Mouse (Mus musculus) yolk sac, embryonic 10.5 days (tissue): Measurements from ENCODE around the gene Rph3a.
"Not testable (repeated sequence)": the region's sequence is repeated elsewhere in the genome, so short reads cannot be mapped to it uniquely, and the experiment has no call there.

Experiments
- DNase-seq: peaks from one replicate; pipeline ENCODE4 v3.0.0-alpha.2; 2017; ENCODE audit warnings: low spot score

Rph3a gene

GRCm38 (mm10) chr5:120974522-120974921 lies 35.4 kb downstream of the Rph3a start:
- DNase-seq: no peak

DNA sequence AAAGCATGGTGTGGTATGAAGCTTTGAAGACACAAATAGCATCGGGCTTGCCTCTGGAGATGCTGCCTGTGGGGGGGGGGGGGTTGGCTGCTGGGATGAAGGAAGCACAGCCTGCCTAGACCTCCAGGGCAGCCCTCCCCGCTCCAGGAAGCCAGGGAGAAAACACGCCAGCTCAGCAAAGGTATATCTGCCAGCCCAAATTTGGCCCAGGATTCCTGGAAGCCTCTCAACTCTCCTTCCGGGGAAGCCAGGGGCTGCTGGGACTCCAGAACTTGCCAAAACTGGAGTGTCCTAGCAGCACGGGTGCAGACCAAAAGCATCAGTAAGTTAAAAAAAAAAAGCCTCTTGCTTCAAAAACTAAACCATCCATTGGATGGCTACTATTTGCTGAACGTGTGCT lies 37.6 kb downstream of the Rph3a start:
- DNase-seq: no peak

DNA sequence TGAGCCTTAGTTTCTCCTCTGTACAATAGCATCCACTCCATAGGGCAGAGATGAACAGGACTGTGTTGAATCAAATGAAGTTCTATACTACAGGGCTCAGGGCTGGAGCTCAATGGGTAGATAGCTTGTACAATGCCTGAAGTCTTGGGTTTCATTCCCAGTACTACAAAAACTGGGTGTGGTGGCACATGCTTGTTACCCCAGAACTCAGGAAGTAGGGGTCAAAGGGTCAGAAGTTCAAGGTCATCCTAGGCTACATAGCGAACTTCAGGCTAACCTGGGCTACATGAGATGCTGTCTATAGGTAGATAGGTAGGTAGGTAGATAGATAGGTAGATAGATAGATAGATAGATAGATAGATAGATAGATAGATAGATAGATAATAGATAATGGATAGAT lies 38.6 kb downstream of the Rph3a start:
- DNase-seq: no peak

DNA sequence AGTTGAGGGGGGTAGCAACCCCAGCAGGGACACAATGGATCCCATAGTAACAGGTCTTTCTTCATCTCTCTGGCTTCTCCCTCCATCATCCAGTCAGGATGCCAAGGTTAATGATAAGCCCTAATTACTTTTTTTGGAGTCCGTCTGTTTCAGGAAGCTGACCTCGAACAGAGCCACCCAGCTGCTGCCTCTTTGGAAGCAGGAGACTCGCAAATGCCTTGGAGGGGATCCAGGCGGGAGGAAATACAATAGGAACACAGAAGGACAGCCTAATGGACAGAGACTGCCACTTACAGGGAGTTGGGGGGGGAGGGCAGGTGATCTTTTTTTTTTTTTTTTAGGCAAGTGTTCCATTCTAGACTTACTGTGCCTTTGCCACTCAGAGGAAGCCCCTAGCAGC lies 40.2 kb downstream of the Rph3a start:
- no peak for DNase-seq

- no peak for DNase-seq
Observed at GRCm38 (mm10) chr5:120968799-120969198, 41.1 kb downstream of the Rph3a start.

GRCm38 (mm10) chr5:120968134-120968532 lies 41.8 kb downstream of the Rph3a start:
- DNase-seq: no peak

GRCm38 (mm10) chr5:120967355-120968133 lies 42.3 kb downstream of the Rph3a start:
- no peak for DNase-seq

DNA sequence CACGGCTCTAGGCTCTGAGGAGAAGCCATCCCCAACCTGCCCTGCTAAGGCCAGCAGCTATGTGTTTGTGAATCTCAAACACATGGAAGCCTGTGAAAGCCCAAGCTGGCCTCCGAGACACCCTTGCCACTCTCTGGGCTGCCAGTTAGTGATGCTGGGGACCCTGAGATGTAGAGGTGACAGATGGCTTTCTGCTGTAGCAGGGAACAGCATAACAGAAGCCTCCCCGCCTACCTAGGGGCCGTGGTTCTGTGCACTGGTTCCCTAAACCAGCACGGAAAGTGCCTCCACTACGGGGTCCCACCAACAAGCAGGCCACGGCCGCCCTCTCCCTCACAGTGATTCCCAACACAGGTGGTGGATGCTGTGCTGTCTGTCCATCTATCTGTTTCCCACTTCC lies 43.0 kb downstream of the Rph3a start:
- DNase-seq: no peak

DNA sequence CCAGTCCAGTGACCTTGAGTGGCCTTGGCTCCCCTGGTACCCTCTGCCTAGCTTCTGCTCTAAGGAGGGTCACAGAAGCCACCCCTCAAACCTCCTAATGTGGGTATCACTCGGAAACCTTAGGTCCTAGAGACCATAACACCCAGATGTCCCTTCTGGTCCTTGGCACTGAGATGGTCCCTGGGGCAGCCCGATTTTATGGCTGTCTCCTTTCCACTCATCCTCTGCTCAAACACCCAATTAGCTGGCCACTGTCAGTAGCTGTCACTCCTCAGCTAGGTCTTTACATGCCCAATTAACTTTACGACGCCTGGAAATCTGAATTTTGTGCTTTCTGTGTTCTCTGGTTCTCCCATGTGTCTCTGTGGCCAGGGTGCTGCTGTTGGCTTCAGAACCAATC lies 43.7 kb downstream of the Rph3a start:
- DNase-seq: no peak

DNA sequence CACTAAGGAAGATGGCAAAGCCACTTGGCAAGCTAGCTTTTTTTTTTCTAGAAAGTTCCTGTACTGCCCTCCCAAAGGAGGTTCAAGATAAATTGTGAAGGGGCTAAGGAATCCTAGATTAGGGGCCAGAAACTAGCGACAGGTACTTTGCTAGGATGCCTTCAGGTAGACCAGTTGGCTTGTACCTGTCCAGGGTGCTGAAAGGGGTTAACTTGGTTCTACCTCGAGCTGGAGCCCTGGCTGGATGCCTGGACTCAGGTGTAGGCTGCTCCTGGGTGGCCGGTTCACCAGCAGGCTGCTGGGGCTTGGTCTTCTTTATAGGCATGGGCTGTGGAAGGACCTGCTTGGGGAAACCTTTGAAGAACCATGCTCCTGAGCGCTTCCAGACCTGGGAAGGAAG lies 48.9 kb downstream of the Rph3a start:
- no peak for DNase-seq

DNA sequence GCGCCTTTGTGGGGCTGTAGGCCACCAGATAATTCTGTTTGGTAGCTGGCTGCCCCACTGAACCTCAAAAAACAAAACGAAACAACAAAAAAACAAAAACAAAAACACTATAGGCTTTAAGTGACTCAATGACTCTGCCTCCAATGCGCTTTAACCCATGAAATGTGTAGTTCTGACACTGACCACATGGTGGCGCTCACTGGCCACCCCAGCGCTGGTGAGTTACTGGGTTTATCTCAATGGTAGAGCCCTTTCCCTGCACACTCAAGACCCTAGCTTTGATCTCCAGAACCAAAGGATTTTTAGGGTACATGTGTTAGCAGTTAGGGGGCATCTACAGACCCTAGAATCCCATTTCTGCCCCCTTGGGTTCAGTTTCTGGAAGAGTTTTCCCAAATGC lies 55.9 kb downstream of the Rph3a start:
- no peak for DNase-seq

DNA sequence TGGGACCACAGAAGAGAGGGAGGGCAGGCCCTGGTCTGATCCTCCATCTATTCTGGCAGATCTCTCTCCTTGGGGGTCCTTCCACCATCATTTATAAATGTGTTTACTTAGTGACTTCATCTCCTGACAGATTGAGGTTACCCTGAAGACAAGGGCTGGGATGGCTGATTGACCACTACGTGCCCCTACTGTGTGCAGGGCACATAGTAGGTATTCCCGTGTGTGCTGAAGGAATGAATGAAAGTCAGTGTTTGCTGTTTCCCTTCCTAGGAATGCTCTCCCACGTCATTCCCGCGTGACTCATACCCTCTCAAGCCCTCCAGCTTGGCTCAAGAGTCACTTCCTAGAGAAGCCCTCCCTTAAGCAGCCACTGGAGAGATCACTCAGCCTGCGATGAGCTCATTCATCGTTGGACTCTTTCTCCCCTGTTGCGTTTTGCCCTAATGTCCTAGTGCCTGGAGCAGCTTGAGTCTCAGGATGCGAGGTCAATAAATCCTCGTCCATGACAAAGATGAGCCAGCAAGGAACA lies 57.6 kb downstream of the Rph3a start:
- DNase-seq: no peak

DNA sequence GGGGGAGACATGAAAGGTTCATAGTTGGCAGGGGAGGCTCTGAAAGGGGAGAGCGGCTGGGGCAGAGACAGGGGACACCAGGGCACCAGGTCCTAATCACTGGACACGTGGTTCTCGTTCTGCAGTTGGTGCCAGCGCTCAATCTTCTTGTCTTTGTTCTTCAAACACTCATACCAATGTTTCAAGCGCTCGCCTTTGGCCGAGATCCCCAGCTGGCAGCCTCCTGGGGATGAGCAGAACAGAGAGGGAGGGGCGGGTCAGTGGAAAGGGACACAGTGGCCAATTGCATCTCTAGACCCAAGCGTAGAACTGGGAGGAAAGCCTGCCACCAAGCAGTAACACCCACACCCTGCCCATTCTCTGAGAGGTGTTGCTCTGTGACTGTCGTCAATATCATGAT lies 67.8 kb downstream of the Rph3a start:
- no peak for DNase-seq

GRCm38 (mm10) chr5:120938586-120938985 lies 71.3 kb downstream of the Rph3a start:
- DNase-seq: no peak

GRCm38 (mm10) chr5:120937841-120938240 lies 72.1 kb downstream of the Rph3a start:
- no peak for DNase-seq

GRCm38 (mm10) chr5:120933966-120934365 lies 75.9 kb downstream of the Rph3a start:
- no peak for DNase-seq

DNA sequence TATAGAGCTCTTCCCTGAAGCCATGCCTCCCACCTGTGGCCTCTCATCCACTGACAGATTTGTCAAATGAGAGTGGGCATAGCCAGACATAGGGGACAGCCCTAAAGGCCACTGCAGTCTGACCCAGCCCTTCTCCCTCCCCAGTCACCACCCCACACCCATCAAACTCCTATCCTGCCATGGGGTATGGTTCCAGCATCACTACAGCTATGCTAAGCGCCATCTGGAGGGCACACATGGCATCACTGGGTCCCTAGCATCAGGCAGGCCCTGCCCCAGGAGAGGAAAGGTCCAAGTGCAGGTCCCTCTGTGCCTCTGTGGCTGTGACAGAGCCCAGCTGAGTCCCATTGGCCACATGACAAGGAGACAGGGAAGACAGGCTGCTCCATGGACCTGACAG lies 82.9 kb downstream of the Rph3a start:
- no peak for DNase-seq

- DNase-seq: not testable (repeated sequence)
Observed at GRCm38 (mm10) chr5:120926311-120926710, 83.6 kb downstream of the Rph3a start.

GRCm38 (mm10) chr5:120924520-120924919 lies 85.4 kb downstream of the Rph3a start:
- DNase-seq: not testable (repeated sequence)

DNA sequence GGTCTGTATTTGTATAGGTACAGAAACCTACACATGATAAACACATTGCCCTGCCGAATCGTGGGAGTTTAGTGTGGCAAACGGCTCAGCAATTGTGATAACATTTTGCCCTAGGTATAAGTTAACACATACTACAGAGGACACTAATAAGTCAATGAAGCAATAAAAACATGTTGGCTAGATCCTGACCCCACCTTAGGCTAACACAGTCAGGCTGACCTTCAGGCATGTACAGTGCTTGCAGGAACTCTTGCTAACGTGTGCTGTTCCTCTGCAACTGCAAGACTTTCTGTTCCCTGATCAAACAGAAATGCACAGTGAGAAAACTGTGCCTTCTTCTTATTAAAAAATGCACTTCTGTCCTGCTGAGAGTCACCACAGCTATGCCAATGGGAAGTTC lies 85.9 kb downstream of the Rph3a start:
- no peak for DNase-seq

DNA sequence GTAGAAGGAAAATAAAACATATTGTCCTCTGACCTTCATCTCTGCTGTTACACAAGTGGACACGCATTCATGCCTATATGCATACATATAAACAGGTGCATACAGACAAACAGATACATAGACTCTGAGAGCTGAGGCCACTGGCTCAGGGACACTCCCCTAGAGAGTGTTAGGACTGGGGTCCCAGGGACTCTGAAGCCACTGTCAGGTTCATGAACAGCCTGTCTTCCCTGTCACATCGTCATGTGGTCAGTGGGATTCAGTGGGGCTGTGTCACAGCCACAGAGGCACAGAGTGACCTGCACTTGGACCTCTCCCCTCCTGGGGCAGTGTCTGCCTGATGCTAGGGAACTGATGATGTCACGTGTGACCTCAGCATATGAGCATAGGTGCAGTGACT lies 89.6 kb downstream of the Rph3a start:
- DNase-seq: no peak

GRCm38 (mm10) chr5:120919156-120919935 lies 90.5 kb downstream of the Rph3a start:
- not testable (repeated sequence) for DNase-seq

DNA sequence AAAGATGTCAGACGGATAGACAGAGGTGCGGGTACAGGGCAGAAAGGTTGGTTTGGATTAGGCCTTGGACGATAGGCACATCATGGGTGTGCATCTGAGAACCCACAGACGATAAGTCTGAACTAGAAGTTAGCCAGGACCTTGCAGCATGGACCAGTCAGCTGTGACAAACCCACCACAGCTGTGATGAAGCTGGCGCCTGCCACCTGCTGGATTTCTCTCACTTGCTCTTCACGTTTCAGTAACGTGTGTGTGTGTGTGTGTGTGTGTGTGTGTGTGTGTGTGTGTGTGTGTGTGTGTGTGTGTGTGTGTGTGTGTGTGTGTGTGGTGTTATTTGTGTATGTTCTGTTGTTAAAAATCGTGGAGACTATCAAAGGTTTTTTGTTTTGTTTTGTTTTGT lies 95.7 kb downstream of the Rph3a start, which contains the start of gene Oas1d:
Gene Oas1d (plus strand): TSS at position 333 of the 400 bp plus-strand sequence.
- not testable (repeated sequence) for DNase-seq
